Mouse (Mus musculus) heart, embryonic 10.5 days (tissue): ENCODE data around the gene Hist1h2af. TPM values are rescaled to one million over a fixed set of nuclear protein-coding genes. Genes with fewer than 3 reads are reported as not detected.

Experiments
- DNase-seq: peaks from one replicate; pipeline ENCODE4 v3.0.0-alpha.2; 2017; ENCODE audit warnings: low spot score
- H3K27ac ChIP-seq: fragments of 300-500 bp; sonication (generic); 2 replicates; pipeline ENCODE4 v1.5.1; 2016; ENCODE audit warnings: mild to moderate bottlenecking
- H3K27me3 ChIP-seq: fragments of 300-500 bp; sonication (generic); 2 replicates; pipeline ENCODE4 v1.6.1; 2016; ENCODE audit warnings: mild to moderate bottlenecking; ENCODE audit not compliant: poor library complexity, insufficient read depth, severe bottlenecking
- H3K36me3 ChIP-seq: fragments of 300-500 bp; sonication (generic); 2 replicates; pipeline ENCODE4 v1.6.1; 2016; ENCODE audit warnings: mild to moderate bottlenecking, moderate library complexity
- H3K4me1 ChIP-seq: fragments of 300-500 bp; sonication (generic); 2 replicates; pipeline ENCODE4 v1.6.1; 2016; ENCODE audit warnings: mild to moderate bottlenecking
- H3K4me3 ChIP-seq: fragments of 300-500 bp; sonication (generic); 2 replicates; pipeline ENCODE4 v1.5.1; 2016; ENCODE audit warnings: mild to moderate bottlenecking, moderate library complexity
- H3K9me3 ChIP-seq: fragments of 300-500 bp; sonication (generic); 2 replicates; pipeline ENCODE4 v1.6.1; 2016; ENCODE audit warnings: mild to moderate bottlenecking, moderate library complexity
- WGBS: fragments of 180-500 bp; shearing (Covaris S2); methylation state at CpG from one replicate; pipeline ENCODE4 v1.1.7; 2016; 5-methylcytosine and 5-hydroxymethylcytosine counted together
- polyA plus RNA-seq: library from polyadenylated mRNA; unstranded; fragments of >200 nt; fragmentation: Nextera tagmentation; extraction: Ambion mirVana; gene quantifications from 2 replicates; pipeline ENCODE4 v1.2.1, GENCODE M21; 2016

The Hist1h2af gene
- polyA plus RNA-seq, 1 experiment from 2014 or later, result 4.9 TPM

DNA sequence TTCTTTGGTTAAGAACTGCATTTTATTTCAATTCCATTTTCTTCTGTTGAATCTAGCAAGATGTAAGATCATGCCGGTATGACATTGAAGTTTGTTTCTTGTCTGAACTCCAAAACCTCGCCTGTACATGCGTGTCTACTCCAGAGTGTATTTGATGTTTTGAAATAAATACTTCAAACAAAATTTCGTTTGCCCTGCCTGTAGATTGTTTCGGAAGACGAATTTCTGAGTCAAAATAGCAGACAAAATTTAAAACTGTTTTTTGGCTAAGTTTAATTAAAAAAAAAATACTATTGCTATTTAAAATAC lies 15.5 kb upstream of the Hist1h2af start:
- H3K9me3 ChIP-seq, result no peaks in the 10 kb centered on the region
- H3K27me3 ChIP-seq, result no peaks in the 10 kb centered on the region
- H3K36me3 ChIP-seq, result no peaks in the 10 kb centered on the region
- WGBS, result 0% methylated on average over 6 of the region's 6 CpGs
- no peaks in the 10 kb centered on the region for H3K4me1 ChIP-seq
- H3K4me3 ChIP-seq, result peak overlapping the region; percentile 63
- DNase-seq, result no peak
- H3K27ac ChIP-seq, result no peak overlapping the region

DNA sequence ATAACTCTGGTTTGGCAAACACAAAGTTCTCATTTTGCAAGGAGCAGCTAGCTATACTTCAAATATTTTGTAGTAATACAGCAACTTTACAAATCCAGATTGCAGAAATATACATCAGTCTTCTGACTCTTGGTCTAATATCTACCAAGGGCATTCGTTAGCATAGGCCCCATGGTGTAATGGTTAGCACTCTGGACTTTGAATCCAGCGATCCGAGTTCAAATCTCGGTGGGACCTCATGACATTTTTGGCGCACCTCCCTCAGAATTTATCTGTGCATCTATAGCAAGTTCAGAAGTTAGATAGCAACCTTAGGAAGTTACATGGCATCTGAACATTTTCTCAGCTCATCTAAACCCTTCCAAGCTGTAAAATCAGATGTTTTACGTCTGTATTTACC lies 14.8 kb upstream of the Hist1h2af start:
- Histone ChIP-seq H3K4me1 (no peaks in the 10 kb centered on the region), H3K9me3 (no peaks in the 10 kb centered on the region), H3K27ac (no peak overlapping the region), H3K4me3 (peak overlapping the region; percentile 63), H3K36me3 (no peaks in the 10 kb centered on the region), H3K27me3 (no peaks in the 10 kb centered on the region)
- WGBS, result under 1% methylated on average over 6 of the region's 6 CpGs
- DNase-seq, result peak; percentile 83

DNA sequence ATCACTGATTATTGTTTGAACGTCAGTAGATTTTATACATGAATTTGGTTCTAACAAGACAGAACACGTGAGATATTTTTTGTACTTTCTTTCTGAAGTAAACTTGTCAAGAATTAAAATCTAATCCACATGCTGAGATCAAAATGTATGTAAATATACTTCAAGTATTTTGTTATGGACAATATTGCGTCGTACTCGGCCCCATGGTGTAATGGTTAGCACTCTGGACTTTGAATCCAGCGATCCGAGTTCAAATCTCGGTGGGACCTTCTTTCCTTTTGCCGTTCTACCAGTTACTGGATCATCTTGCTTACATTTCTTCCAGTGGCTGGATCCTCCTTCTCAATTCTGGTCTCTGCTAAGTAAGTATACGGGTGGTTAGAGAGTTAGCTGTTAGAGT lies 14.3 kb upstream of the Hist1h2af start:
- H3K27ac ChIP-seq, result no peak overlapping the region
- no peaks in the 10 kb centered on the region for H3K27me3 ChIP-seq
- no peaks in the 10 kb centered on the region for H3K4me1 ChIP-seq
- no peaks in the 10 kb centered on the region for H3K36me3 ChIP-seq
- peak; percentile 85 for DNase-seq
- under 1% methylated on average over 10 of the region's 10 CpGs for WGBS
- peak overlapping the region; percentile 63 for H3K4me3 ChIP-seq
- no peaks in the 10 kb centered on the region for H3K9me3 ChIP-seq

DNA sequence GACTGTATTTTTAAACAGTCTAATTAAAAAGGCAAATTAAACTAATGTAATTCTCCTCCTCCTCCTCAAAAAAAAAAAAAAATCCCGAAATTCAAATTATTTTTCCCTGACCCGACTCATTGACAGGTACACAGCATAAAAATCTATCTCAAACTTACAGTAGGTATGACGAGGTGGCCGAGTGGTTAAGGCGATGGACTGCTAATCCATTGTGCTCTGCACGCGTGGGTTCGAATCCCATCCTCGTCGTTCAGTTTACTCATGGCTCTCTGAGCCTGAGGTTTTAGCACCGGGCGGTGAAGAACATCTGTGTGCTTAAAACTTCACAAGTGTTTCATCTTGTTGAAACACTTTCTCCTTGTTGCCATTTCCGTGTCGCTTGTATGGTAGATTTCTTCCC lies 12.0 kb upstream of the Hist1h2af start:
- Histone ChIP-seq H3K4me3 (peak overlapping the region; percentile 40), H3K27ac (no peak overlapping the region), H3K4me1 (no peaks in the 10 kb centered on the region; the same call in 1 of the 2 replicates), H3K9me3 (no peaks in the 10 kb centered on the region), H3K27me3 (no peaks in the 10 kb centered on the region), H3K36me3 (no peaks in the 10 kb centered on the region)
- under 1% methylated on average over 14 of the region's 14 CpGs for WGBS
- peak; percentile 81 for DNase-seq

DNA sequence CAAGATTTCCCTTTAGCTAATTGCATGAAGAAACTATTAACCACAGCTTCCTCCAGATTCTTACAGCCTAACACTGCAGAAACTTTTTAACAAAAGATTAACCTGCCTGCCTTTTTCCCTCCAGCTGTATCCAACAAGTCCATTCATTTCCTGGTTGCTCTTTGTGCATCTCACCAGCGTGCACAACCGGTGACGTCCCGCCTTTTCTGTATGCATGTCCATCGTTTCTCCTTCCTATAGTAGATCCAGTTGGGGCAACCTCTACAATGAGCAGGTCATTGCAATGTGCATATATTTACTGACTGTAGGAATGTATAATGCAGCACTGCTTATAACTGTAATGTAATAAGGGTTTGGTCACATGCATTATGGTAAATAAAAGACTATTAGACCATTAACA lies 9.7 kb upstream of the Hist1h2af start:
- Histone ChIP-seq H3K4me3 (no peak overlapping the region), H3K36me3 (no peaks in the 10 kb centered on the region), H3K27me3 (no peaks in the 10 kb centered on the region), H3K4me1 (peaks cover 1% of the 10 kb centered on the region; the same call in 1 of the 2 replicates), H3K9me3 (no peaks in the 10 kb centered on the region), H3K27ac (no peak overlapping the region)
- WGBS, result 61% methylated on average over 5 of the region's 5 CpGs
- DNase-seq, result no peak

DNA sequence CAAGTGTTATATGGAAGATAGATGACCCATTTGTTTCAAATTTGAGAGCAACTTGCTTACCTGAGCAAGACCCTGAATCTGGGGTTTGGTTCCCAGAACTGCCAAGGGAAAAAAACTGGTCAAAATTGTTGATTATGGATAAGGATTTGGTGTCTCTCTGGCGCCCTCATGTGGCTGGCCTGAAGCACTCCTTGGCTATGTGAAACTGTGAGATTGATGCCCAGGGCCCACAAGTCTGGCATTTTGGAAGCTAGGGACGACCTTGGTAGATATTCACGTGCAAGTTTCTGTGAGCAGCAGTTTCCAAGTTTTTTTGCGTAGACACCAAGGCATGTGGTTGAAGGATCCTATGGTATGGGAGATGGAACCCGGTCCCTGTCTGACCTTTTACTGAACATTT lies 9.1 kb upstream of the Hist1h2af start:
- Histone ChIP-seq H3K4me3 (peak overlapping the region; percentile 18; the same call in 1 of the 2 replicates), H3K9me3 (no peaks in the 10 kb centered on the region), H3K4me1 (peaks cover 3% of the 10 kb centered on the region; the same call in 1 of the 2 replicates), H3K36me3 (no peaks in the 10 kb centered on the region), H3K27me3 (no peaks in the 10 kb centered on the region), H3K27ac (no peak overlapping the region)
- 11% methylated on average over 5 of the region's 5 CpGs for WGBS
- DNase-seq, result peak; percentile 91

DNA sequence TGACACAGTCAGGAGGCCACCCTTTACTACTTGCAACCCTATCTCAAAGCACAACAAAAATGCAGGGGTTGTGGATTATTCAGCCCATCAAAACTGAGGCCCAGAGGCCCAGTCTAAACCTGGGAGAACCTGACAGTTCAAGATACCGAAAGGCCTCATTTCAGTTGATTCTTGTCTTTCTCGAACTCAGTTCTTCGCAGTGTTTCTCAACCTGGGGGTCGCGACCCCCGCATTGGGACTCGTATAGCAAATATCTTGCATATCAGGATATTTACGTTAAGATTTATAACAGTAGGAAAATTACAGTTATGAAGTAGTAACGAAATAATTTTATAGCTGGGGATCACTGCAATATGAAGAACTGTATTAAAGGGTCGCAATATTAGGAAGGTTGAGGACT lies 7.8 kb upstream of the Hist1h2af start:
- under 1% methylated on average over 10 of the region's 10 CpGs for WGBS
- no peak for DNase-seq
- Histone ChIP-seq H3K9me3 (no peaks in the 10 kb centered on the region), H3K27ac (no peak overlapping the region), H3K36me3 (no peaks in the 10 kb centered on the region), H3K4me3 (peak overlapping the region; percentile 59), H3K4me1 (peaks cover 3% of the 10 kb centered on the region; the same call in 1 of the 2 replicates), H3K27me3 (no peaks in the 10 kb centered on the region)

DNA sequence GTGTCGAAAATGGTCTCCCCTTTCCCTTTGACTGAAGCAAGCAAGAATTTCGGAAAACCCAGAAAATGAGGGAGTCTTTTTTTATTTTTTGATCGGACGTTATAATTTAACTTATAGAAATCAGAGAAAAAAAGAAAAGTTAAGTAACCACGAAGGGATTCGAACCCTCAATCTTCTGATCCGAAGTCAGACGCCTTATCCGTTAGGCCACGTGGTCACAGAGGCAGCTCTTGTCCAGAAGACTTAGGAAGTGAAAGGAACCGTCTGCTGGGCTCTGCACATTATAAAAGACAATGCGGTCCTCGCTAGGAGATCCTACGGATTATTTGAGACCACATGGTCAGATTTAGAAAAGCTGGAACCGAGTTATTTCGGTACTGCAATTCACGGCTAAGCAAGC lies 7.4 kb upstream of the Hist1h2af start:
- Histone ChIP-seq H3K27ac (peak overlapping the region; percentile 72; the same call in 1 of the 2 replicates), H3K9me3 (no peaks in the 10 kb centered on the region), H3K4me3 (peak overlapping the region; percentile 59), H3K36me3 (no peaks in the 10 kb centered on the region), H3K27me3 (no peaks in the 10 kb centered on the region), H3K4me1 (peaks cover 3% of the 10 kb centered on the region; the same call in 1 of the 2 replicates)
- WGBS, result under 1% methylated on average over 17 of the region's 17 CpGs
- peak; percentile 91 for DNase-seq

DNA sequence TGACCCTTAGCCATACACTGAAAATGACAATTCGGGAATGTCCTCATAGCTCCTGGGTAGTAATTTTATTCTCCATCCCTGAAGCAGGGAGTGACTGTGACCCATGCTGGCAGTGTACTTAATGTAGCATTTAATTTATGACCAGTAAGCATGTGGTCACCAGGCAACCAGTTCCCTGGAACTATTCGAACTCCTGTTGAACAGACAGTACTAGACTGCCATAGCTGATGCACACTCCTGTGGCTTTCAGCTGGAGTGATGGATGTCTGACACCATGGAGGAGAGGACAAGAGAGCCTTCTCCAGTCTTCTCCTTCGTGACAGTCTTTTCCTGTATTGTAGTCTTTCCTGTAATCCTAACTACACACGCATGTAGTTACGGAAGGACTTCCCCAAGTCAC lies 4.7 kb upstream of the Hist1h2af start:
- WGBS, result 88% methylated on average over 5 of the region's 5 CpGs

DNA sequence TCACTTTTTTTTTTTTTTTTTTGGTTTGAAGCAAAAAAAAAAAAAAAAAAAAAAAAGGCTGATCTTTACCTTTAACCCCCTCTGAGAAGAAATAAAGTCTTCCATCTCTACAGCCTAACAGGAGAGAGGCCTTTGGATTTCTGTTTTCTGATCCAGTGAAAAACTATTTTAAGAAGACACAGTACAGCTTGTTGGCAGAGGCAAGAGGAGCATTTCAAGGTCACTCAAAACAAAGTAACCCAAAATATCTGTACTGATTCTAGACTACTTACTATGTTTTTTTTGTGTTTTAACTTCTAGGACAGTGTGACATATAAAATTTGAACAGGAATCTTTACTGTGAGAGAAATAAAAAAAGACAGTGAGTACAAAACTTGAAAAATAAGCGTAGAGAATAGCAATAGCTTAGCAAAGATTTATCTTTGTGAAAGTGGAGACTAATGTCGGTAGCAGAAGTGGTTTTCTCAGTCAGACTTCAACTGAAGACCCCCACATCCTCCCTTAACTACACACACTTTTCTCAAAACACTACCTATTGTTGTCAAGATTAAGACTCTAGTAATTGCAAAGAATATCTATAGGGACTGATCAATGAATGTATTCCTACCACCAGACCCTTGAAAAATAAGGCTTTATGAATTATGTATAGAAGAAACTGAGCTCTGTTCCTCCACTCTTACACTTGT lies 4.1 kb upstream of the Hist1h2af start:
- Histone ChIP-seq H3K4me3 (peak overlapping the region; percentile 67), H3K27ac (peak overlapping the region; percentile 95), H3K9me3 (no peaks in the 10 kb centered on the region), H3K4me1 (peaks cover 18% of the 10 kb centered on the region), H3K36me3 (no peaks in the 10 kb centered on the region), H3K27me3 (no peaks in the 10 kb centered on the region)
- no peak for DNase-seq
- 32% methylated on average over 2 of the region's 2 CpGs for WGBS

More for the DNA sequence above, 4.7 kb upstream of the Hist1h2af start:
- Histone ChIP-seq H3K4me1 (peaks cover 15% of the 10 kb centered on the region), H3K9me3 (no peaks in the 10 kb centered on the region), H3K36me3 (no peaks in the 10 kb centered on the region), H3K4me3 (peak overlapping the region; percentile 18; the same call in 1 of the 2 replicates), H3K27ac (peak overlapping the region; percentile 59; the same call in 1 of the 2 replicates), H3K27me3 (no peaks in the 10 kb centered on the region)
- DNase-seq, result no peak

DNA sequence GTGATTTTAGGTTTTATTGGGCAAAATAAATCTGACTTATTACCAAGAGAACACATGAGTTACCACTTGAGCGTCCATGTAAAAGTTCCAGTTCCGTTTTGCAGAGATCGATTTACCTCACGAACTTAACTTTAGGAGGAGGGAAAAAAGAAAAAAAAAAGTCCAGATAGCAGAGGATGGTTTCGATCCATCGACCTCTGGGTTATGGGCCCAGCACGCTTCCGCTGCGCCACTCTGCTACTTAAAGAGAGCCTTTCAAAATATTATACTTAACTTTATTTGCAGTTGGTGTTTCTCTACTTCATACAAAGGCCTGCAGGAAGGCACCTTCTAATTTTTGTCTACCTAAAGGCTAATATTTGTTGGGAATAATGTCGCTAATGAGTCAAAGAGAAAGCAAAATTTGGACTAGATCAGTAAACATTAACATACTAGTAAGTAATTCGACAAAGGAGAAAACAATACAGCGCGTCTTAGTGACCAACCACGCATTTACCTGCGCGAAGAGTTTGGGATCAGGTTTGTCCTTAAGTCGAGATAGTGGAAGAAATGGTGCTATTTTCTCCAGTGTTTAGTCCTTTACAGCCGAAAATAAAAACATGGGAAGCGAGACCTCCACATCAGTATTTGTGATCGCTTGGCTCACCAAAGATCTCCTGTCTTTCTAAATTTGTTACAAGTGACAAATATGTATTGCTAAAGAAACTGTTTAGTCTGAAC lies 3.4 kb upstream of the Hist1h2af start:
- WGBS, result under 1% methylated on average over 20 of the region's 20 CpGs

DNA sequence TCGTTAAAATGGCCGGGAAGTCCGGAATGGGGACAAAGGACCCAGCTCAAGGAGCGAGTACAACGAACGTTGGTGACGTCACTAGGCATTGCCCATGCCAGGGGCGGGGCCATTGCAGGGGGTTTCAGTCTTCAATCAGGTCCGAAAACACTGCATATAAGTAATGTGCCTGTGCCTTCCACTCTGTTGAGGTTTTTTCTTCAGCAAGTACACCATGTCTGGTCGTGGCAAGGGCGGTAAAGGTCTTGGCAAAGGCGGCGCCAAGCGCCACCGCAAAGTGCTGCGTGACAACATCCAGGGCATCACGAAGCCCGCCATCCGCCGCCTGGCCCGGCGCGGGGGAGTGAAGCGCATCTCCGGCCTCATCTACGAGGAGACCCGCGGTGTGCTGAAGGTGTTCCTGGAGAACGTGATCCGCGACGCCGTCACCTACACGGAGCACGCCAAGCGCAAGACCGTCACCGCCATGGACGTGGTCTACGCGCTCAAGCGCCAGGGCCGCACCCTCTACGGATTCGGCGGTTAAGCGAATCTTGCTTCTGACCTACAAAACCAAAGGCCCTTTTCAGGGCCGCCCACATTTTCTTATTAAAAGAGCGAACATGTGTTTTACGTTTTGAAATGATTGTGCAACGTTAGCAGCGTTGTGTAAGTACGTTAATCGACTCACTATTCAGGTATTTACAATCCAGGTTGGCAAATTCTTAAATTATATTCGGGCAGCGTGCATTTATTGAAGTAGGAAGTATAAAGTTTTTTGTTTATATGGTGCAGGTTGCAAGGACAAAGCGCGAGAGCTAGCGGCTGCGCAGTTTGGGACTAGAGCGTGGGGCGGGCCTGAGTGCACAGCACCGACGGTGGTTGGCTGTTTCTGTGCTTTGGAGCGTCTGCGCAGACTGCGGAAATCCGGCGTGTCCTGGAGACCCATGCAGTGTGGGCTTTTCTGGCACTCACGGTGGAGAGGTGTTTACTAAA lies 2.5 kb upstream of the Hist1h2af start, which contains the start of gene Hist1h4h:
TSS of gene Hist1h4h (plus strand) at position 150 of the 975 bp plus-strand sequence.
- under 1% methylated on average over 63 of the region's 70 CpGs for WGBS
- Histone ChIP-seq H3K4me3 (peak within 1 kb of the TSS; percentile 67), H3K27ac (peak within 1 kb of the TSS; percentile 95), H3K4me1 (peaks cover 21% of the 10 kb centered on the region), H3K27me3 (no peaks in the 10 kb centered on the region), H3K36me3 (no peaks in the 10 kb centered on the region), H3K9me3 (no peaks in the 10 kb centered on the region)
- peak; percentile 98 for DNase-seq

More for the DNA sequence above, 3.4 kb upstream of the Hist1h2af start:
- no peaks in the 10 kb centered on the region for H3K27me3 ChIP-seq
- H3K4me3 ChIP-seq, result peak overlapping the region; percentile 67
- DNase-seq, result no peak
- peak overlapping the region; percentile 95 for H3K27ac ChIP-seq
- H3K9me3 ChIP-seq, result no peaks in the 10 kb centered on the region
- no peaks in the 10 kb centered on the region for H3K36me3 ChIP-seq
- peaks cover 20% of the 10 kb centered on the region for H3K4me1 ChIP-seq
